Mouse (Mus musculus): Measurements from ENCODE around the gene Snhg11. TPM values are rescaled to one million over a fixed set of nuclear protein-coding genes. Genes with fewer than 3 reads are reported as not detected.

The Snhg11 gene
- 169 and 264 TPM in 2 replicates for total RNA-seq (2014; rRNA removed)
- polyA plus RNA-seq (2015; fragmentation: Nextera tagmentation; extraction: Ambion mirVana), result 514 and 635 TPM in 2 replicates

DNA sequence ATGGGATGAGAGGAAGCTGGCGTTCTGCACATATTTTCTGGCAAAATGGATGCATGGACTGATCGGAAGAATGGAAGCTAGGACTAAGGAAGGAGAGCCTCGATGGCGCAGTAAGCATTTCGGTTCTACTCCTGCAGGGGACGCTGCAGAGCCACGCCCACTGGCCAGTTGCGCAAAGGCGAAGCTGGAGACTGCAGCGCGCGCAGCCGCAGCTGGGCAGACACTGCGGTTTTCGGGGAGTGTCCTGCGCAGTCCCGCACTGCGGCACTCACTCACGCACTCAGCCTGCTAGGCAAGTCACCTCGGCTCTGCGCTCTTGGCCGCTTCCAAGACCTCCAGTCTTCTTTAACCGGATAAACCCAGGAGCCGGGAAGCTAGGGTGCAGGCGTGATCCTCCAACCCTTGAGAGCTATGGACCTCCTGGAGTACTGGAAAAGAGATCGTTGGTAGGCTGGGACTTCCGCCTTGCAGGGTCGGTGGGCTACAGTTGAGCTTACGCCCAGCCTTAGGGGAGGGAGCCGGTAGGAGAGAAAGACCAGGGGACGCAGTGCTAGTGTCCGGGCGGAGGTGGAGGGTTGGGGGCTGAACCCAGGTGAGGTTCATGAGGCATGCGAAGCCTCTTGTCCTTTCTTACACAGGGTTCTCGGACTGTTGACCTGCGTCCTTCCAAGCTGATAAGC, at the start of gene Snhg11:
Snhg11 (plus strand) TSS at position 196 of the 680 bp plus-strand sequence.
- H3K9ac ChIP-seq (replicated peaks; ENCODE audit: low read length, poor library complexity, severe bottlenecking), result peak within 1 kb of the TSS; percentile 96
- WGBS, result 2% methylated on average over 36 of the region's 36 CpGs
- H3K4me3 ChIP-seq (ENCODE audit: low read depth, low read length), result peak within 1 kb of the TSS; percentile 66
- H3K36me3 ChIP-seq (ENCODE audit: insufficient read depth, low read length), result peaks cover 3% of the 10 kb centered on the region; the same call in 1 of the 2 replicates
- H3K4me2 ChIP-seq (ENCODE audit: low read depth, low read length, poor library complexity, severe bottlenecking), result peak within 1 kb of the TSS; percentile 59
- H3K27ac ChIP-seq (ENCODE audit: low read depth, low read length), result peak within 1 kb of the TSS; percentile 95
- peak; percentile 92 for DNase-seq (ENCODE audit: low spot score)
- TF ChIP-seq CTCF (IDR thresholded peaks at IDR 0.05), result peak; percentile 93
- H3K9me3 ChIP-seq (ENCODE audit: low read length), result no peaks in the 10 kb centered on the region
- peak; percentile 90 for ATAC-seq (ENCODE audit: low FRiP score)
- peaks cover 5% of the 10 kb centered on the region; the same call in 1 of the 2 replicates for H3K4me1 ChIP-seq (ENCODE audit: insufficient read depth, low read length)
- no peaks in the 10 kb centered on the region for H3K27me3 ChIP-seq (ENCODE audit: insufficient read depth, low read length)

DNA sequence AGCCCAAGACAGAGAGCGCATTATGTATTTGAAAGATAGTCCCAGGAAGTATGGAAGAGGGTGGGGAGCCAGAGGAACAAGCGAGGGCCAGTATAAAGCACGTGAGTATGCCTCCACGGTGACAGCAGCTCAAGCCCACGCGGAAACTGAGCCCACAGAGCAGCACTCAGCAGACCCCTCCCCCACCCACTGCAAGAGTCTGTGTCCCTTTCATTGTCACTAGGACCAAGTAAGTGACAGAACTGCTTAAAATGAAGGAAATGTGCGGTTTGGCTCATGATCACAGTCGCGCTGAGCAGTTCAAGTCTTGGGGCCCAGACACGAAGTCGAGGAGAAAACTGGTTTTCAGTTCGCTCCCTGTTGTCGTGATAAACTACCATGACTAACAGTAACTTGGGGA, 41.1 kb upstream of the Snhg11 start:
- no peak for DNase-seq (ENCODE audit: low spot score)
- WGBS, result 88% methylated on average over 13 of the region's 13 CpGs
- Histone ChIP-seq H3K4me2 (ENCODE audit: low read depth, low read length, poor library complexity, severe bottlenecking) (no peak overlapping the region), H3K27me3 (ENCODE audit: insufficient read depth, low read length) (no peaks in the 10 kb centered on the region), H3K9ac (replicated peaks; ENCODE audit: low read length, poor library complexity, severe bottlenecking) (no peak overlapping the region), H3K36me3 (ENCODE audit: insufficient read depth, low read length) (no peaks in the 10 kb centered on the region), H3K9me3 (ENCODE audit: low read length) (no peaks in the 10 kb centered on the region), H3K4me3 (ENCODE audit: low read depth, low read length) (no peak overlapping the region), H3K27ac (ENCODE audit: low read depth, low read length) (no peak overlapping the region), H3K4me1 (ENCODE audit: insufficient read depth, low read length) (no peaks in the 10 kb centered on the region)
- no peak for TF ChIP-seq CTCF (IDR thresholded peaks at IDR 0.05)
- no peak for ATAC-seq (ENCODE audit: low FRiP score)

DNA sequence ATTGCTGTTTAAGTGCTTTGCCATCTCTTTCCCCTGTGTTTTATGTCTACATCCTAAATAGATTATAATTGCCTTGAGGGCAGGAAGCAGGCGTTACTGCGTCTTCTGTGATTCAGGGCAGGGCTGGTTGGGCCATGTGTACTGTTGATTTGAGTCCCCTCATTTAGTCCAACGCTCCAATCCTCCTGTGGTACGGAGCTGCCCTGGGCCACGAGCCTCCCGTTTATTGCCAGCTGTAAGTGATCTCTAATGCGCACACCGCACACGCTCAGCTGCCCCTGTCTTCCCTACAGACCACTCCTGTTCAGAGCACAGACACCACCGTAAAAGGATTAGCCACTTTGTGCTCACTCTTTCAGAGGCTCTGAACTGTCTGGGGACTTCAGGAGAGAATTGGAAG, 37.7 kb upstream of the Snhg11 start:
- Histone ChIP-seq H3K4me1 (ENCODE audit: insufficient read depth, low read length) (no peaks in the 10 kb centered on the region; the same call in 1 of the 2 replicates), H3K36me3 (ENCODE audit: insufficient read depth, low read length) (no peaks in the 10 kb centered on the region), H3K4me2 (ENCODE audit: low read depth, low read length, poor library complexity, severe bottlenecking) (no peak overlapping the region), H3K9me3 (ENCODE audit: low read length) (no peaks in the 10 kb centered on the region), H3K27me3 (ENCODE audit: insufficient read depth, low read length) (no peaks in the 10 kb centered on the region), H3K9ac (replicated peaks; ENCODE audit: low read length, poor library complexity, severe bottlenecking) (no peak overlapping the region), H3K27ac (ENCODE audit: low read depth, low read length) (no peak overlapping the region), H3K4me3 (ENCODE audit: low read depth, low read length) (no peak overlapping the region)
- DNase-seq (ENCODE audit: low spot score), result no peak
- 57% methylated on average over 10 of the region's 10 CpGs for WGBS
- no peak for TF ChIP-seq CTCF (IDR thresholded peaks at IDR 0.05)
- no peak for ATAC-seq (ENCODE audit: low FRiP score)

DNA sequence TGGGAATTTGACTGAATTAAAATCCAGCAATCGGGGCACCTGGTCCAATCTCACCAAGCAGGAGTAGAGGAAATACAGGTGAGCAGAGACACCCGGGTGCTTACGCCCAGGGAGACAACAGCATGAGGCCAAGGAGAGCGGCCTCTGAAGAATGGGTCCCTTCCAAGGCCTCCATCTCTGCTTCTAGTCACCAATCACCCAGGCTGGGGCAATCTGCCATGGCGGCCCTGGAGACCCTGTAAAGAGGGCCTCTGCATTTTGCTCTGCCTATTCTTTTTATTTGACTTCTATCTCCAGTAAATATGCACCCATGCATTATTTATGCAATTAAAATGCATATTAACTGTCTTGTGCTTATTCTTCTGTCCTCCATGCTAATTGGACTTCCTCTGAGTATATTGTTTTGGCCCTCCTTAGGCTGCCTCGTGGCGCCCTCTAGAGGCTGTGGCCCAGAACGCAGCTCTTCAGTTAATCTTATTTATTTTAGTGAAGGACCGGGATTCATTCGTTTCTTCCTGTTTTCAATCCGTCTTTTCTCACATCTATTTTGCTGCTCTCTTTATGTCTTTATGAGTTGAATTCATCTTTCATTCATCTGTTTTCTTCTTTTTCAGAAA, 35.4 kb upstream of the Snhg11 start:
- Histone ChIP-seq H3K36me3 (ENCODE audit: insufficient read depth, low read length) (no peaks in the 10 kb centered on the region), H3K4me2 (ENCODE audit: low read depth, low read length, poor library complexity, severe bottlenecking) (no peak overlapping the region), H3K9ac (replicated peaks; ENCODE audit: low read length, poor library complexity, severe bottlenecking) (no peak overlapping the region), H3K27me3 (ENCODE audit: insufficient read depth, low read length) (no peaks in the 10 kb centered on the region), H3K4me3 (ENCODE audit: low read depth, low read length) (no peak overlapping the region), H3K27ac (ENCODE audit: low read depth, low read length) (no peak overlapping the region), H3K9me3 (ENCODE audit: low read length) (no peaks in the 10 kb centered on the region), H3K4me1 (ENCODE audit: insufficient read depth, low read length) (no peaks in the 10 kb centered on the region; the same call in 1 of the 2 replicates)
- DNase-seq (ENCODE audit: low spot score) (peak; percentile 83), ATAC-seq (ENCODE audit: low FRiP score) (no peak)
- peak; percentile 98 for TF ChIP-seq CTCF (IDR thresholded peaks at IDR 0.05)
- 29% methylated on average over 11 of the region's 11 CpGs for WGBS

DNA sequence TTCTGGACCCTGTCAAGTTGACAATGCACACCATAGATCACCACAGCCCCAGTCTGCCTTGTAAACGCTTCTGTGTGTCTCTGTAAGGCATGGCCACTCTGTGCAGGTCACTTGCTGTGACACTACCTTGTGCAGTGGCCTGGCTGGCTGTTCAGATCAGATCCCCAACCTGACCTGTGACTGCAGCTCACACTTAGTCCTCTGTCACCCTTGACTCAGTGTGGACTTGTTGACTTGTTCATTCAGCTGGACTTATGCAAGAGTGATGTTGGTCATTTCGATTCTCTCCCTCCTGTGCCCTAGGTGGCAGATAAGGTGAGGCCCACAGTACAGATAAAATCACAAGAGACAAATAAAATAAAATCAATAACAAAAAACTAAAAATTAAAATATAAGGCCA, 34.1 kb upstream of the Snhg11 start:
- no peak overlapping the region for H3K27ac ChIP-seq (ENCODE audit: low read depth, low read length)
- no peak for TF ChIP-seq CTCF (IDR thresholded peaks at IDR 0.05)
- ATAC-seq (ENCODE audit: low FRiP score), result no peak
- H3K4me3 ChIP-seq (ENCODE audit: low read depth, low read length), result no peak overlapping the region
- no peaks in the 10 kb centered on the region for H3K36me3 ChIP-seq (ENCODE audit: insufficient read depth, low read length)
- H3K27me3 ChIP-seq (ENCODE audit: insufficient read depth, low read length), result no peaks in the 10 kb centered on the region
- DNase-seq (ENCODE audit: low spot score), result no peak
- no peaks in the 10 kb centered on the region; the same call in 1 of the 2 replicates for H3K4me1 ChIP-seq (ENCODE audit: insufficient read depth, low read length)
- 87% methylated on average over 2 of the region's 2 CpGs for WGBS
- no peak overlapping the region for H3K9ac ChIP-seq (replicated peaks; ENCODE audit: low read length, poor library complexity, severe bottlenecking)
- H3K4me2 ChIP-seq (ENCODE audit: low read depth, low read length, poor library complexity, severe bottlenecking), result no peak overlapping the region
- no peaks in the 10 kb centered on the region for H3K9me3 ChIP-seq (ENCODE audit: low read length)

DNA sequence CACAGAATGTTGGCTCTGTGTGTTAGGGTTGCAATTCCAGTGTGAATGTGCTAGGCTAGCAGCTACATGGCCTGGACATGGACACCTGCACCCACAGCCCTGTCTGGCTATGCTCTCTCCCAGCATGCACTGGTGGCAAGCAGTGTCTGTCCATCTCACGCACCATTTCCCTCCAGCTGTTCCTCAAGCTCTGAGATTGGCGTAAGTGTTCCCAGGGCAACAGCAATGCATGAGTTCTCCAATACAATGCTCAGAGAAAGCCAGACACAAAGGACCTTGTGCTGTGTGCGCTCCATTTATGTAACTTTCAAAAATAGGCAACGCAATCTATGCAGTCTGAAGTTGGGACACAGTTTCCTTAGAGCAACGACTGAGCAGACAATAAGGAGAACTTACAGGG, 31.9 kb upstream of the Snhg11 start:
- 25% methylated on average over 5 of the region's 5 CpGs for WGBS
- Histone ChIP-seq H3K4me1 (ENCODE audit: insufficient read depth, low read length) (no peaks in the 10 kb centered on the region; the same call in 1 of the 2 replicates), H3K27ac (ENCODE audit: low read depth, low read length) (no peak overlapping the region), H3K9ac (replicated peaks; ENCODE audit: low read length, poor library complexity, severe bottlenecking) (no peak overlapping the region), H3K27me3 (ENCODE audit: insufficient read depth, low read length) (no peaks in the 10 kb centered on the region), H3K9me3 (ENCODE audit: low read length) (no peaks in the 10 kb centered on the region), H3K4me3 (ENCODE audit: low read depth, low read length) (no peak overlapping the region), H3K36me3 (ENCODE audit: insufficient read depth, low read length) (no peaks in the 10 kb centered on the region), H3K4me2 (ENCODE audit: low read depth, low read length, poor library complexity, severe bottlenecking) (no peak overlapping the region)
- DNase-seq (ENCODE audit: low spot score), result peak; percentile 56
- TF ChIP-seq CTCF (IDR thresholded peaks at IDR 0.05), result no peak
- no peak for ATAC-seq (ENCODE audit: low FRiP score)

All from midbrain, postnatal 0 days (tissue).